Mouse (Mus musculus) layer of hippocampus, adult 8-10 months (tissue): ENCODE data around the gene Amph. TPM values are rescaled to one million over a fixed set of nuclear protein-coding genes. Genes with fewer than 3 reads are reported as not detected.

Source experiments
- DNase-seq, 2 experiments: peaks; one replicate each; pipeline ENCODE4 v3.0.0; 2022; ENCODE audit warnings: low spot score in 2 of 2
- total RNA-seq, 4 experiments: library from RNA; stranded (reverse); gene quantifications; 2 replicates each; pipeline ENCODE4 v1.2.4; 2022

The Amph gene
- total RNA-seq, 4 experiments from 2014 or later, result 205 to 240 (median 219) TPM

- DNase-seq, result no peak
These were observed 190.5 kb downstream of the Amph start for GRCm38 (mm10) chr13:19138550-19138949.

- DNase-seq, result no peak
These were observed 191.1 kb downstream of the Amph start for GRCm38 (mm10) chr13:19139104-19139503.

DNA sequence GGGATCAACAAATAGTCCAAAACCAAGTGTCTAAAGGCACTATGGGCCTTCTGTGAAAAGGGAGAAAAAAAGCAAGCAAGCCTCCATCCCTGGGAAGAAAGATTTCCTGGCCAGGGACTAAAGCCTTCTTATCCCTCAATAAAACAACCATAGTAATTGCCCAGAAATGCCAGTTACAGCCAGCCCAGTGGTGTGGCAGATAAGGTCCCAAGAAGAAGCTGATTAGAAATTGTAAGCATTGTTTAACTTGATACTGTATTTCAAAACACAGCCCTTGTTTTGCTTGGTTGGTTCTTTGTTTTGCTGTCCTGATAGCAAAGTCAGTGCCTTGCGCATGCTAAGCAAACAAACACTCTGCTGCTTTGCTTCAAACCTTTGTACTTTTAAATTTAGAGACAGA, 191.8 kb downstream of the Amph start:
- DNase-seq, result no peak

DNA sequence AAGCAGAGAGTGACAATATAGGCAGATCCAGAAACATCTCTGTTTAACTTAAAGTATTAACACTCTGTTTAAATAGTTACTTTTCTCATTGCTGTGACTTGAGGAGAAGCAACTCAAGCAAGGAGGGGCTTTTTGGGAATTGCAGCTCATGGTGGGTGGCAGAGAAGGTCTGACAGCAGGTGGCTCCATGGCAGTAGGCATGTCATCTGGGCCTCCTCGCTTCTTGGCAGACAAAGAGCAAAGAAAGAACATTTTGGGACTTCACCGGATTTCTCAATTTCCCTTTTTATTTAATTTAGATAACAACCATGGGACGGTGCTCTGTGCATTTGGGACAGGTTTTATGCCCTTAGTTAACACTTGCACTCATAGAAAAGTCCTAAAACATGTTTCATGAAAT, 195.8 kb downstream of the Amph start:
- no peak for DNase-seq

GRCm38 (mm10) chr13:19147468-19147867, 199.5 kb downstream of the Amph start:
- DNase-seq, result no peak

GRCm38 (mm10) chr13:19149574-19149973, 201.6 kb downstream of the Amph start:
- no peak for DNase-seq

GRCm38 (mm10) chr13:19150438-19151301, 202.7 kb downstream of the Amph start:
- no peak for DNase-seq

GRCm38 (mm10) chr13:19152126-19152525, 204.1 kb downstream of the Amph start:
- DNase-seq, result no peak

DNA sequence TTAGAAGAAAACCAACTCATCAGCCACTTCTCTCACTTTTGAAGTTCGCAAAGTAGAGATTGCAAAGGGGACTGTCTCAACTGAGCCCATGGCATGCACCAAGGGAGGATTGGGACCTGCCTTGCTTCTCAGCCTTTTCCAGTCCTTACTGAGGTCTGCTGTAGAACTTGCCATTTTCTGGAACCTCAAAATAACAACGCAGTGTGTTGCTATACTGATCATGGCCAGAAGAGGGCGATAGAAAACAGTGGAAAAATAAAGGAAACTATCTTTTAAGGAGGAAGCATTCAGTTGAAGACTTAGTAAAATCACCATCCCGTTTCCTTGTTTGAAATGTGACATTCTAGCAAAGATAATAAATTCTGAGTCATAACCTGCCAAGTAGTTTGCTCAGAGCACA, 210.5 kb downstream of the Amph start:
- peak in 1 of 2 experiments; percentile 67 for DNase-seq

DNA sequence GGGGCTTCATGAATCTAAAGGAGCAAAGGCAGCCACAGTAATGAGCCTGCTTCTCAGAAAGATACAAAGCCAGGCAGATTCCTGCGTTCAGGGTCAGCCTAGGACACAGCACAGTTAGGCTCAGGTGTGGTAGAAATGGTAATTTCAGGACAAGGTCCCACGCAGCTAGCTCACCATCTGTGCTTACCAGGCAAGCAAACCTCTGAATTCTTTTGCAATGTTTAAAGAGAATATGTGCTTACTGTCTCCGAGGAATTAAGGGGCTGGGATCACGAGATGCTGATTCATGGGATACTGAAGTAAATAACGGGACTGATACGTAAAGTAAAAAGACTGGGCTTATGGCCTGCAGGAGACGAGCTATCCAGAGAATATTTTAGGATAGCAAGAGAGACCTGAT, 212.6 kb downstream of the Amph start:
- no peak for DNase-seq

GRCm38 (mm10) chr13:19161111-19161510, 213.1 kb downstream of the Amph start:
- DNase-seq, result no peak

- DNase-seq, result no peak
These were observed 214.1 kb downstream of the Amph start for GRCm38 (mm10) chr13:19162120-19162519.

- DNase-seq, result peak in 1 of 2 experiments; percentile 29
These were observed 229.8 kb downstream of the Amph start for GRCm38 (mm10) chr13:19177662-19178259.

DNA sequence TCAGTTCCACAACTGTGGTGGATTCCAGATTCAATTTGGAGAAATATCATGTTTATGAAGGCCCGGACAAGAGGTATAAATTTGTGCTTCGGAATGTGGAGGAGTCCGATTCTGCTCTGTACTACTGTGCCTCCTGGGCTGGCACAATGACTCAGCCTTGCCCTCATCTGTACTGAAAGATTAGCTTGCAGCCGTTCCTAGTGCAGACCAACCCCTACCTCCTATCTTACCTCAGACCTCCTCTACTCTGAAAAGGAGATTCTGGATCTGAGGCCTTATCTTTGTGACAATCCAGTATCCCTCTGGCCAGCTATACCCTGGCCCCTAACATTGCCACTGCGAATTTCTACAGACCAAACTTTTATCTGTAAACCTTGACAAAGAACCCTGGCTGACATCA, 230.3 kb downstream of the Amph start:
- DNase-seq, result no peak

- no peak for DNase-seq
These were observed 234.3 kb downstream of the Amph start for GRCm38 (mm10) chr13:19182259-19182658.

GRCm38 (mm10) chr13:19190052-19190451, 242.0 kb downstream of the Amph start:
- DNase-seq, result no peak

DNA sequence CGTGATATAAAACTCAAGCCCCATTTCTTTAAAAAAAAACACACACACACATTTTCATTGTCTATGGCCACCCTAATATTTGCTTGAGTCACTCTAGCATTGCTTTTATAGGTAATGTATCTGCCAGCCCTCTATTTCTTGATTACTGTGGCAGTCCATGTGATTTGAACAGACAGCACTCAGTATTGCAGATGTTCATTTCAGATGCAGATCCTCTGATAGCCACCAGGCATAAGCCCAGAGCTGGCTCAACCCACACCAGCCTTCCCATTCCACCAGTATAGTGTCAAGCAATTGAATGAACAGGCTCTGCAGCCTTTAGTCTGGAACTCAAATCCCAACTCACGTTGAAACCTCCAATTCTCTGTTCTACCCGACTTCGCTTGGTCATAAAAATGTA, 246.8 kb downstream of the Amph start:
- DNase-seq, result no peak

DNA sequence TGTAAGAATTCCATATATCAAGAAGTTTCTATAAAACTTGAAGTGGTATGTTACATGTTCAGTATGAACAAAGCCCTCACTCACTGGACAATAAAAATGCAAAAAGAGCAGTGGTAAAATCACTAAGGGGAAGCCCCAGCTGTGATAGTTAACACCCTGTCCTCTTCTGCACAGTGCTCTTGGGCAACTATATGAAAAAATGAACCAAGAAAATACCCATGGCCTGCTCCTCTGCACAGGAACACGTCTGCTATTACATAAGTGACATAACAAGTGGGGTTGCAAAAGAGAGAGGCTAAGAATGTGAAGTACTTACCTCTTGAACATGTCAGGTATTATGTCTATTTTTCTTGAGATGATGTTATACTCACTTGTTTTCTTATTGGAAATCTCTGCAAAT, 247.5 kb downstream of the Amph start:
- DNase-seq, result no peak

Other genes with a start within 250 kb of the Amph start
- gene Vps41, start 230.9 kb upstream of the Amph start, total RNA-seq, result 100 to 1,000 TPM; 149 to 164 (median 153) TPM